Mouse (Mus musculus) heart, embryonic 12.5 days (tissue): ENCODE measurements at regions not wholly inside any gene's neighbourhood (a gene's known extent, or its start where the extent isn't known, plus 50 kb on each side); places are given as distances from the start of the nearest gene placed in this dataset.

ENCODE experiments used
- ATAC-seq: fragments of 200-750 bp; cut with Nextera tagmentation; 2 replicates; pipeline ENCODE4 v1.8.0; 2017; ENCODE audit warnings: moderate TSS enrichment, moderate library complexity; ENCODE audit not compliant: insufficient number of reproducible peaks, low FRiP score
- H3K27ac ChIP-seq: fragments of 300-500 bp; sonication (generic); 2 replicates; pipeline ENCODE4 v1.5.1; 2016; ENCODE audit warnings: mild to moderate bottlenecking, moderate library complexity; ENCODE audit not compliant: poor library complexity, severe bottlenecking
- H3K27me3 ChIP-seq: fragments of 300-500 bp; sonication (generic); replicated peaks from 2 replicates; pipeline ENCODE4 v1.6.1; 2016; ENCODE audit warnings: mild to moderate bottlenecking, moderate library complexity
- H3K36me3 ChIP-seq: fragments of 300-500 bp; sonication (generic); 2 replicates; pipeline ENCODE4 v1.6.1; 2016; ENCODE audit warnings: mild to moderate bottlenecking, moderate library complexity
- H3K4me1 ChIP-seq: fragments of 300-500 bp; sonication (generic); replicated peaks from 2 replicates; pipeline ENCODE4 v1.6.1; 2016; ENCODE audit warnings: mild to moderate bottlenecking
- H3K4me2 ChIP-seq: fragments of 300-500 bp; sonication (generic); 2 replicates; pipeline ENCODE4 v1.6.1; 2016; ENCODE audit warnings: mild to moderate bottlenecking, moderate library complexity
- H3K4me3 ChIP-seq: fragments of 300-500 bp; sonication (generic); 2 replicates; pipeline ENCODE4 v1.5.1; 2016; ENCODE audit warnings: mild to moderate bottlenecking
- H3K9ac ChIP-seq: fragments of 300-500 bp; sonication (generic); 2 replicates; pipeline ENCODE4 v1.6.1; 2016; ENCODE audit warnings: mild to moderate bottlenecking, moderate library complexity
- H3K9me3 ChIP-seq: fragments of 300-500 bp; sonication (generic); replicated peaks from 2 replicates; pipeline ENCODE4 v1.6.1; 2016; ENCODE audit warnings: mild to moderate bottlenecking, moderate library complexity
- WGBS: fragments of 180-500 bp; shearing (Covaris S2); methylation state at CpG from one replicate; pipeline ENCODE4 v1.1.7; 2016; 5-methylcytosine and 5-hydroxymethylcytosine counted together

DNA sequence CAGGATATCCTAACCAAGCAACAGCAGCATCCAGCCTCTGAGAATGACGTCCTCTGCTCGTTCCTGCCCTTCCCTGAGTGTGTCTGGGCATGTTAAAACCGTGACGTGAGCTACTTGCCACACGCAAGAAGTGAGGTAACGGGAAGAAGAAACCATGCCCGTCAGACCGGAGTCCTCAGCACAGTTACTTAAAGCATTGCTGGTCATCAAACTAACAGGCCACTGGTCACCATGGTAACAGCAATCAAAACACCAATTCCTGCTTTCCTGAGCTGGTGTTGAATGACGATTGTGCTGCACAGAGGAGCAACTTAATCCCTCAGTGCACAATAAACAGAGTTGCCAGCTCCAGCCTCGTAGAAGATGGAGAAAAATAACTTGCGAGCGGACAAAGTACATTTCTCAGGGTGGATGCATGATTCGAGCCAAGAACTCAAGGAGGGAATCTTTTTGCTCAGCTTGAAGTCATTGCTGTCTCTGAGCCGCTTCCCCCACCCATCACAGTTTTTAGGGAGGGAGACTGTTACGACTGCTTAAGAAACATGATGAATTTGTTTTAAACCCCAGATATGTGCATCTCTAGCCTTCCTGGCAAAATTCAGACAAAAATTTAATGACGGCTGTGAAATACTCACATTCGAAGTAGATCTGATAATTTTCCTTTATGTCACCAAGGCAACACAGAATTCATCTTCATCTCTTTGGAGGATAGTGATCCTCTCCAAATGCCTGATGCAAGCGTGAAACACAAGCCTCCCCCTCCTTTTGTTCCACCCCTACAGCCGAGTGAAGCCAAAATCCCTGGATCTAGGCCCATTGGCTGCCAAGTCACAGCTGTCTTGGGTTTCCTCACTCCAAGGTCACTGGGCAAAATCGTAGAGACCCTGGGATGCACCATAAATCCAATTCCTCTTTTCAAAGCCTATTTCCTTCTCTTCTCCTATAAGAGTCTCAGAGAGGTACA, 95.6 kb upstream of the Gm26657 start:
- Histone ChIP-seq H3K9me3 (no peaks in the 10 kb centered on the region), H3K4me2 (peak overlapping the region; percentile 41), H3K9ac (no peak overlapping the region; the same call in 1 of the 2 replicates), H3K27me3 (no peaks in the 10 kb centered on the region), H3K27ac (no peak overlapping the region), H3K36me3 (no peaks in the 10 kb centered on the region), H3K4me3 (no peak overlapping the region), H3K4me1 (peaks cover 22% of the 10 kb centered on the region)
- ATAC-seq, result no peak
- 46% methylated on average over 20 of the region's 20 CpGs for WGBS

GRCm38 (mm10) chr4:56643491-56643890, 96.4 kb upstream of the Gm26657 start:
- no peak overlapping the region for H3K9ac ChIP-seq
- H3K9me3 ChIP-seq, result no peaks in the 10 kb centered on the region
- H3K27ac ChIP-seq, result no peak overlapping the region
- H3K36me3 ChIP-seq, result no peaks in the 10 kb centered on the region
- no peak overlapping the region for H3K4me3 ChIP-seq
- ATAC-seq, result no peak
- H3K27me3 ChIP-seq, result no peaks in the 10 kb centered on the region
- H3K4me1 ChIP-seq, result peaks cover 26% of the 10 kb centered on the region
- H3K4me2 ChIP-seq, result no peak overlapping the region
- WGBS, result 61% methylated on average over 1 of the region's 1 CpGs

GRCm38 (mm10) chr4:56639709-56640108, 100.2 kb upstream of the Gm26657 start:
- peaks cover 26% of the 10 kb centered on the region for H3K4me1 ChIP-seq
- H3K27ac ChIP-seq, result no peak overlapping the region
- no peaks in the 10 kb centered on the region for H3K36me3 ChIP-seq
- no peak overlapping the region for H3K4me2 ChIP-seq
- no peak overlapping the region for H3K9ac ChIP-seq
- ATAC-seq, result no peak
- no peaks in the 10 kb centered on the region for H3K27me3 ChIP-seq
- 59% methylated on average over 4 of the region's 4 CpGs for WGBS
- H3K9me3 ChIP-seq, result no peaks in the 10 kb centered on the region
- H3K4me3 ChIP-seq, result no peak overlapping the region

GRCm38 (mm10) chr4:56638704-56639478, 101.0 kb upstream of the Gm26657 start:
- H3K9ac ChIP-seq, result no peak overlapping the region
- H3K27me3 ChIP-seq, result no peaks in the 10 kb centered on the region
- 47% methylated on average over 14 of the region's 14 CpGs for WGBS
- H3K36me3 ChIP-seq, result no peaks in the 10 kb centered on the region
- no peaks in the 10 kb centered on the region for H3K9me3 ChIP-seq
- H3K27ac ChIP-seq, result no peak overlapping the region
- H3K4me2 ChIP-seq, result no peak overlapping the region
- no peak for ATAC-seq
- H3K4me1 ChIP-seq, result peaks cover 19% of the 10 kb centered on the region
- H3K4me3 ChIP-seq, result no peak overlapping the region

GRCm38 (mm10) chr4:56636265-56636664, 103.6 kb upstream of the Gm26657 start:
- H3K27ac ChIP-seq, result no peak overlapping the region
- H3K9me3 ChIP-seq, result no peaks in the 10 kb centered on the region
- H3K4me1 ChIP-seq, result peaks cover 14% of the 10 kb centered on the region
- H3K36me3 ChIP-seq, result no peaks in the 10 kb centered on the region
- no peak overlapping the region for H3K4me3 ChIP-seq
- ATAC-seq, result no peak
- WGBS, result 71% methylated on average over 1 of the region's 1 CpGs
- no peaks in the 10 kb centered on the region for H3K27me3 ChIP-seq
- H3K4me2 ChIP-seq, result no peak overlapping the region
- no peak overlapping the region for H3K9ac ChIP-seq

DNA sequence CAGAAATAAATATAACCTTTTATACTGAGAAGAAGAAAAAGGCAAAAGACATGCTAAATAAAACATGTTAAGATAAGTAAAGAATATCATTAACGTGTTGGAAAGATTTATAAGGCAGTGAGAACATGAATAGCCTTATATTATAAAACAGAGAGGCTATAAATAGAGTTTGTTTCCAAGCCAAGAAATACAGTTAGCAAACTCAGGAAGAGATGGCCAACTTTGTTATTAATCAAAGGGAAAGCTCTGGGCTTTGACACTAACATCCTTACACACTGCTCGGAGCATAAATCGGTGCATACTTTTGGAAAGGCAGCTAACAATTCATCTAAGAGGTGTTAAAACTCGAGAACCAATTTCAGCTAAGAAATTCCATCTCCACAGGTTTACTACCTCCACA, 106.3 kb upstream of the Gm26657 start:
- H3K27ac ChIP-seq, result no peak overlapping the region
- WGBS, result 60% methylated on average over 4 of the region's 4 CpGs
- no peaks in the 10 kb centered on the region for H3K27me3 ChIP-seq
- no peak overlapping the region for H3K4me3 ChIP-seq
- H3K4me1 ChIP-seq, result no peaks in the 10 kb centered on the region
- no peak for ATAC-seq
- H3K9ac ChIP-seq, result no peak overlapping the region
- H3K4me2 ChIP-seq, result no peak overlapping the region
- H3K9me3 ChIP-seq, result no peaks in the 10 kb centered on the region
- H3K36me3 ChIP-seq, result no peaks in the 10 kb centered on the region

GRCm38 (mm10) chr4:56630251-56630650, 109.6 kb upstream of the Gm26657 start:
- H3K4me2 ChIP-seq, result no peak overlapping the region
- WGBS, result 70% methylated on average over 6 of the region's 6 CpGs

GRCm38 (mm10) chr4:56627206-56627605, 112.7 kb upstream of the Gm26657 start:
- Histone ChIP-seq H3K4me1 (no peaks in the 10 kb centered on the region), H3K36me3 (no peaks in the 10 kb centered on the region), H3K27me3 (no peaks in the 10 kb centered on the region), H3K9me3 (no peaks in the 10 kb centered on the region), H3K9ac (no peak overlapping the region), H3K4me2 (no peak overlapping the region), H3K4me3 (no peak overlapping the region), H3K27ac (no peak overlapping the region)
- WGBS, result 69% methylated on average over 7 of the region's 7 CpGs
- ATAC-seq, result no peak

More at GRCm38 (mm10) chr4:56630251-56630650, 109.6 kb upstream of the Gm26657 start:
- ATAC-seq, result no peak
- Histone ChIP-seq H3K9me3 (no peaks in the 10 kb centered on the region), H3K9ac (no peak overlapping the region), H3K27ac (no peak overlapping the region), H3K27me3 (no peaks in the 10 kb centered on the region), H3K4me3 (no peak overlapping the region), H3K4me1 (no peaks in the 10 kb centered on the region), H3K36me3 (no peaks in the 10 kb centered on the region)

DNA sequence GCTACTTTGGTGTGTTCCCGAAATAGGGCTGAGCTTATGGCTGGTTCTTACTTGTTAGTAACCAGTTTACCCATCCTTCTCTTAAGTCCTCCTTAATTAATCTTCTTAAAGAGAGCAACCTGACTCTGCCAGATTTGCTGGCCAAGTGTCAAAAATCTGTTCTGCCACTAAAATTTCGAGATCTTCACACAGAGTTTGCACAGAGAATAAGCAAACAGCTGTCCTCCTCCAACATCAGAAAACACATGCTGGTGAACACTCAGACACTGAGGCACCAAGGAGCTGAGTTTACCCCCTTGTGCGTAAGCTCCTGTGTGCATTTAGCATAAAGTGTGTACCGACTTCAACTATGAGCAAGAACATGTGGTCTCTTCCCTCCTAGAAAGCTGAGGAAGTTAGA, 118.1 kb upstream of the Gm26657 start:
- H3K9me3 ChIP-seq, result peaks cover 5% of the 10 kb centered on the region; the same call in 1 of the 2 replicates
- H3K27ac ChIP-seq, result no peak overlapping the region
- 80% methylated on average over 4 of the region's 4 CpGs for WGBS
- no peak overlapping the region for H3K9ac ChIP-seq
- no peak overlapping the region for H3K4me2 ChIP-seq
- H3K27me3 ChIP-seq, result no peaks in the 10 kb centered on the region
- no peaks in the 10 kb centered on the region for H3K36me3 ChIP-seq
- no peak overlapping the region for H3K4me3 ChIP-seq
- peaks cover 9% of the 10 kb centered on the region; the same call in 1 of the 2 replicates for H3K4me1 ChIP-seq
- no peak for ATAC-seq

DNA sequence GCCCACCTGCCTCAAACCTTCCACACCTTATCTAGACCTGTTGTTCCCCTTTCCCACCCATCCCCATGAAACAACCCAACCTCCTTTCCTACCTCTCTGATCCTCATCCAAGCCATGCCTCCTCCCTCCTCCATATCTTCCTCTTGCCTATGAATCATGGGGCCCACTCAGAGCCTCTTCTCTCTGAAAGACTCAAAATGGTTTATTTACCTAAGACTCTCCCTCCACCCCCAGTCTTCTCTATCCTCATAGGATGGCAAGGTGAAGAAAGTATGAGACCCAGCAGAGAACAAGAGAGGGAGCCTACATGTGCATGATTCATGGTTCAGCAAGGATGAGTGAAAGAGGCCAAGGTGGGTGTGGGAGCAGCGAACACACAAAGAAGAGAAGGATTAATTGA, 118.5 kb upstream of the Gm26657 start:
- peaks cover 9% of the 10 kb centered on the region; the same call in 1 of the 2 replicates for H3K4me1 ChIP-seq
- ATAC-seq, result no peak
- no peak overlapping the region for H3K4me3 ChIP-seq
- H3K36me3 ChIP-seq, result no peaks in the 10 kb centered on the region
- H3K27ac ChIP-seq, result no peak overlapping the region
- 79% methylated on average over 1 of the region's 1 CpGs for WGBS
- no peak overlapping the region for H3K4me2 ChIP-seq
- peaks cover 5% of the 10 kb centered on the region; the same call in 1 of the 2 replicates for H3K9me3 ChIP-seq
- H3K27me3 ChIP-seq, result no peaks in the 10 kb centered on the region
- no peak overlapping the region for H3K9ac ChIP-seq

- Histone ChIP-seq H3K27ac (no peak overlapping the region), H3K27me3 (no peaks in the 10 kb centered on the region), H3K4me3 (no peak overlapping the region), H3K4me2 (no peak overlapping the region), H3K9me3 (peaks cover 5% of the 10 kb centered on the region; the same call in 1 of the 2 replicates), H3K4me1 (peaks cover 9% of the 10 kb centered on the region; the same call in 1 of the 2 replicates), H3K36me3 (no peaks in the 10 kb centered on the region), H3K9ac (no peak overlapping the region)
- WGBS, result 91% methylated on average over 7 of the region's 7 CpGs
- ATAC-seq, result no peak
Measured at GRCm38 (mm10) chr4:56620628-56621027, 119.2 kb upstream of the Gm26657 start.
